Mouse (Mus musculus) adrenal gland, postnatal 10 days (tissue): ENCODE data around the gene Dnaja3. TPM values are rescaled to one million over a fixed set of nuclear protein-coding genes. Genes with fewer than 3 reads are reported as not detected.
"Not testable (repeated sequence)": the region's sequence is repeated elsewhere in the genome, so short reads cannot be mapped to it uniquely, and the experiment has no call there.

ENCODE experiments used
- DNase-seq: peaks from one replicate; pipeline ENCODE4 v3.0.0; 2021; ENCODE audit warnings: mixed read lengths
- total RNA-seq, 2 experiments: library from RNA; stranded (reverse); gene quantifications; 2 replicates each; pipeline ENCODE4 v1.2.3; 2021

The Dnaja3 gene
- total RNA-seq, 2 experiments from 2014 or later = 161 to 167 TPM

DNA sequence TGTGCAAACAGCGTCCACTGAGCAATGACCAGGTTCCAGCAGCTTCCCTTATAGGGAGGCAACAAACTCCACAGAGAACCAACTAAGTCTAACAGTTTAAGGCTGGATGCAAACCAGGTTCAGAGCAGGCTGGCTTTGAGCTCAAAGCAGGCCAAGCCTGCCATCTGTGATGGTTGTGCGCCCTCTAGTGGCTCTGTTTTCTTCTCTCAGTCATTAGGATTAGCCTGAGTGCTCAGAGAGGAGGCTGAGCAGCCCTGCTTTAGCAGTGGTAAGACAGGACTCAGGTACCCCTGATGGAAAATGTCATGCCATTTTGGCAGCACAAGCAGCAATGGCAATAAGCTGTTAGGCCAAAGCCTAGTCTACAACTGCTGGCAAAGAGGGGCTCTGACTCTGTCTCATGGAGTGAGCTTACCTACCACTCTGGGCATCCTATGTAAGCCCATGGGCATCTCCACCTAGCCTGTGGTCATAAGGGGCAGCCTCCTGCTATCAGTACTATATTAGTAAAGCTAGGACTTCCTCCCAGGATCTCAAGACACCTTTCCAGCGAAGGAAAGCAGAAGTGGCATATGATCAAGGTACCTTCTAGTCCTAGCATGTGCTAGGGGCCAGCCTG lies 27.5 kb downstream of the Dnaja3 start:
- peak; percentile 94 for DNase-seq

DNA sequence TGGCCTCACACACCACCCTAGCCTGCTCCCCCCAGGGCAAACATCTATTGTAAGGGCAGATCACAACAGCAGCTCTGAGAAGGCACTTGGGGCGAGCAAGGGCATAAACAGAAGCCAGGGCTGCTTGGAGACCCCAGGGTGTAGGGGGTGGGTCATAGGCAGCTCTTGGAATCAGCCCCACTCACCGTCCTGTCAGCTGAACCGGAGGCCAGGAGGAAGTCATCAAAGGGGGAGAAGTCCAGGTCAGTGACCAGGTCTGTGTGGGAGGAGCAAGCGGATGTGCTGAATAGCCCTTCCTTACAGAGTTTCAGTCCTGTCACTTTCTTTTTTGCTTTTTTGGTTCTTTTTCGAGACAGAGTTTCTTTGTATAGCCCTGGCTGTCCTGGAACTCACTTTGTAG lies 30.5 kb downstream of the Dnaja3 start:
- DNase-seq = no peak

DNA sequence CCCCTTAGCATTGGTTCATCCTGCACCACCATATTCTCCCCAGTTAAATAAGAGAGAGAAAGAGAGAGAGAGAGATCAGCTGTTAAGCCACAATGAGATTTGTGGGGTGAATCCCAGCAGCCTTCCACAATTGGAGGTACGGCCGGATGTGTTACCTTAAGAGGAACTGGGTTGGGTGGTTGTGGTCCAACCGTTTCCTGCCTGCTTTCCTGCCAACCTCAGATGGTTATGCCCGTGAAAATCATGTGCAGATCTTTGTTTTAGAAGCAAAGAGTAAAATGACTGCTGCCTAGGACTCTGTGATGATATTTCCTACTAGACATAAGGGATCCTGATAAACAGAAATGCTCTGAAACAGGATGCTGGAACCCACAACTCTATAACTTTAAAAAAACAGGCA lies 34.3 kb downstream of the Dnaja3 start:
- DNase-seq = no peak

DNA sequence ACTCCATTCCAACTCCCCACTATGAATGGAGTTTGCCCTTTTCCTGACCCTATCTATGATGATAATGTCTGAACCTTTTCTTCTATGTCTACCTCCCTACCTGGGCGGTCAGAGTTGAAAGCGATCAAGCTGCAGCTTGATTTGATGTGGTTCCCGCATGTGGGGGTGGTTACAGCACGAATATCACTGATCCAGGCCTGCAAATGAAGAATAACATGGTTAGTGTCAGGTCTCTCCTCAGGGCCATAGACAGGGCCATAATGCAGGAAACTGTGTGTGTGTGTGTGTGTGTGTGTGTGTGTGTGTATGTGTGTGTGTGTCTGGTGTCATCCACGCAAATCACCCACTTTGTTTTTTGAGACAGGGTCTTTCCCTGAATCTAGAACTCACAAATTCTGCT lies 37.0 kb downstream of the Dnaja3 start:
- DNase-seq = no peak

DNA sequence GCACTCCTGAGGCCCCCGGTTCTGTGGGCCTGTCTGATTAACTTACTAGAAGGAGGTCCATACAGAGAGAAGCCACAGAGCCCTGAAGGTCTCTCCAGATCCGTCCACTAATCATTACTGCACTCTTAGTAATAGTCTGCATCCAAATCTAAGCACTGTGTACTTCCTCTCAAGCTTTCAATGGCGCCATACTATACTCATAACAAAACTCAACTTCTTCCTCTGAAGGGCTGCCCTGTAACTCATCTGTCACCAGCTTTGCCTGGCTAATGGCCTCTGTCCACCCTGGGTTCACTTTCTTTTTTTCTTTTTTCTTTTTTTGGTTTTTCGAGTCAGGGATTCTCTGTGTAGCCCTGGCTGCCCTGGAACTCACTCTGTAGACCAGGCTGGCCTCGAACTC lies 38.3 kb downstream of the Dnaja3 start:
- no peak for DNase-seq

DNA sequence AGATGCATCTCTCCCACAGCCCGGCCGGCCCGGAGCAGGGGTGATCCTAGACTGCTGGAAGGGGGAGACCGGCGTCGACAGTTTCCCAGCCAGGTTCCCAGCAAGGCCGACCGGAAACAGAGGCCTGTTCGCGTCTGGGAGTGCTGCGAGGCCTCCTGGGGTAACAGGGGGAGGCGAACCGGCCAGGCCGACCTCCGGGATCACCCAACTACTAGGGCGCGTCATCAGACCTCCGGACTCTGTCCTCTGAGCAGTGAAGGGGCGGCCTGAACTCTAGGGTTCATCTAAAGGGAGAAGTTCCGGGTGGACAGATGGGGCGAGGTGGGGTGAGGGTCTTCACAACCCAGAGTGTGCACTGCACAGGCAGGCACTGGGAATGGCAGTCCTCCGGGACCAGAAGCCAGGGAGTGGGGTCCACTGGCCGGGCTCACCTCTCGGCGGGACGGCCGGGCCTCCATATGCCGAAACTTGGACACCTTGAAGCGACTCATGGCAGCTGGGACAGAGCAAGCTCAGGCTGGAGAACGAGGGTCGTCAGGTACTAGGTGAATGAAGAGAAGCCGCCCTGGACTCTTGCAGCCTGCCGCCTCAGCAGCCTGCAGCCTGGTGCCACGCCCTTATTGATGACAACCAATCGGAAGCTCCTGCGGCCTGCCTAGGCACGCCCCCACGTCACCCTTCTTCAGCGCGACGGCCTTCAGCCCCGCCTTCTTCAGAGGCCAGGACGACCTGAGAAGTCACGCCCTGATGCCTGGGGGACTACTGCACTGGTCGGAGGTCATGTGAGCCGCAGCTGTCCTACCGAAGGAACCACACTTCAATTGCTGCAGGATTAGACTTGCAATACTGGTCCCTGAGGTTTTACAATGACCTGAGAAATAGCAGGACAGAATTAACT lies 39.6 kb downstream of the Dnaja3 start, which contains the start of gene Coro7:
TSS of gene Coro7 (minus strand) at position 657 of the 898 bp plus-strand sequence.
- DNase-seq = peak; percentile 93

DNA sequence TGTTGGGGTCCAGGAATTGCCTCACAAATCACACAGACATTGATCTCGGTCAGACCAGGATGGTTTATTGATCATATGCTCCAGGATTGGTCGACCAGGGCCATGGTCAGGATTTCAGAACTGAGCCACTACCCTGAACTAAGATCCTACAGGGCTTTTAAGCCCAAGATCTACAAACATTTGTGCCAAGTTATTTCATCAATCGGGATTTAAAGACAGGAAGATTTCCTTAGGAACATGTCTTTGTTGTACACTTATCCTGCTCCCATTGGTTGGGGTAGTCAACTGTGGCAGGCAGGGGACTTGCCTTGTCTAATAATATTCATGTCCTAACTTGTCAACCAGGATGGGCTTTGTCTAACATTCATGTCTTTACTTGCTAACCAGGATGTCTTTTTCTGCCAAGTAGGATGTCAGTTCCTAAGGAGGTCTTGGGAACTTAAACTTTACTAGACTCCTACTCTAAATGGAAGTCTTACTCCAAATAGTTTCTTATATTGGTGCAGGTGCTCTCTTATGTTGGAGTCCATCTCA lies 41.2 kb downstream of the Dnaja3 start:
- not testable (repeated sequence) for DNase-seq

DNA sequence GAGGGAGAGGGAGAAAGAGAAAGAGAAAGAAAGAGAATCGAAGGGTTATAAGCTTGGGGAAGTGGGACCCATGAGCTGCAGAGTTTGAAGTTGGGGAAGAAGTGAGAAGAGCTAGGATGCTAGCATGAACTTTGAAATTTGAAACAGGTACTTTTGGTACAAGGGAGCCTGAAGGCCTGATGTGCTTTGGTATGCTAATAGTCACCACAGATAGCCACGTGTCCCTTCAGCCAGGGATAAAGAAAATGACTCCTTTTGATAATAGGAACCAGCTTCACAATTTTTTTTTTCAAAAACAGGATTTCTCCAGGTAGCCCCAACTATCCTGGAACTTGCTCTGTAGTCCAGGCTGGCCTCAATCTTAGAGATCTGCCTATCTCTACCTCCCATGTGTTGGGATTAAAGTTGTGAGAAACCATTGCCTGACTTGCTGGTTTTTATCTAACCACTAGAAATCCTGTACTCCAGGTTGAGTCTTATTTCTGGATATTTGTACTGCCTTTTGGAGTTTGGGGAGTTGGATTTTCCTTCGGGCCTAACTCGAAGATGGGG lies 42.9 kb downstream of the Dnaja3 start:
- DNase-seq = no peak

DNA sequence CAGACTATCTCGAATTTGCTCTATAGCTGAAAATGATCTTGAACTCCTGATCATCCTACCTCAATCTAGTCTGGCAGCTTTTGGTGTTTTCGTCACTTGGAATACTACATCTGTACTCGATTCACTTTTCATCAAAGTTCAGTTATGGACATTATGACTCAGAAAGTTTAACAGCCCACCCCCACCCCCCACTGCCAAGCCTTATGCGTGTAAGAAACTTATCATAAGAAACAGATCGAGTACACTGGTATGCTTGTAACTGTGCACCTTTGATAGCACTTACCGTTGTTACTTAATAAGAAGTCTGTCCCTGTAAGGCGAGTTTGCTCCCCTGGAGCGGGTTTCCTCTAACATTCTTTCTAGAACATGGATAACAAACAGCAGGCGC lies 43.4 kb downstream of the Dnaja3 start:
- DNase-seq = no peak

DNA sequence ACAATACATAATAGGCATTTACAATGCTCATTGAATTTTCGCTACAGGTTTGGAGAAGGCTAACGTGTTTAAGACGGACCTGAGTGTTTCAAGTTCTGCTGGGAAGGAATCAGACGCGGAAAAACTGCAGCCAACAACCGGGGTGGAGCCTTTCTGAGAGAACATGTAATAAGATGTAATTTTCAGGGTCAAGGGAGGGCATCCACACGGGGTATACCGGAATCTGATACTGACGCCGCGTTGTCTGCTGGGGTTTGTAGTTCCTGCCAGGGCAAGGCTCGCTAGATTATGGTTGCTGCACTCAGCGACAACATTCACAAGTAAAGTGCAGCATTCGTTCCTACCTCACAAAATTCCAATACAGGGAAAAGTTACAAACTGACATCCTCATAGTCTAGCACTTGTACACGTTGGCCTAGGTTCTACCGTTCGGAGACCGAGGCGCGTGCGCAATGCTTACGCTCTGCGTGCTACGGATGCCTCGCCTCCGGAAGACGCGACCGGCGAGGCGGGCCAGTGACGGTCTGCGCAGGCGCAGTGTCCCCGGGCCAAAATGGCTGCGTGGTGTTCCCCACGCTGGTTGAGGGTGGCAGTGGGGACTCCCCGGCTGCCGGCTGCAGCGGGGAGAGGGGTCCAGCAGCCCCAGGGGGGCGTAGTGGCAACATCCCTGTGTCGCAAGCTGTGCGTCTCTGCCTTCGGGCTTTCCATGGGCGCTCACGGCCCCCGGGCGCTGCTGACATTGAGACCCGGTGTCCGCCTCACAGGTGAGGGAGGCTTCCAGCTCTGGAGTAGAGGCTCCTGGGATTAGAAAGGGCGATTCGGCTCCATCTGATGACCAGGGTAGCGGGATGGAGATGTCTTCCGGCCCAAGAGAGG lies 44.0 kb downstream of the Dnaja3 start:
- DNase-seq = peak; percentile 99

DNA sequence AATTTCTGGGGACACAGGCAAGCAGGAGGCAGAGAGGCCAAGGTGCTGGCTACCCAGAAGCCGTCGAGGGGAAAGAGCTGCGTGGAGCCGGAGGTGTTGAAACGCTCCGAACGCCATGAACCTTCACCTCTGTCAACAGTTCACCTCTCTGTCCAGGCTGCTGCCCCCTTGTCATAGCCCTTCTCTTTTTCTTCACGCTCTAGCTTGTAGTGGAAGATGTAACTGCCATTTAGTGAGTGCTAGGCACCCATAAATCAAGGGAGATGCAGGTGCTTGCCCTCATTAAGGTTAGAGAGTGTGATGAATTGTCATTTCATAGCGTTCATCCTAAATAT lies 44.6 kb downstream of the Dnaja3 start:
- no peak for DNase-seq

DNA sequence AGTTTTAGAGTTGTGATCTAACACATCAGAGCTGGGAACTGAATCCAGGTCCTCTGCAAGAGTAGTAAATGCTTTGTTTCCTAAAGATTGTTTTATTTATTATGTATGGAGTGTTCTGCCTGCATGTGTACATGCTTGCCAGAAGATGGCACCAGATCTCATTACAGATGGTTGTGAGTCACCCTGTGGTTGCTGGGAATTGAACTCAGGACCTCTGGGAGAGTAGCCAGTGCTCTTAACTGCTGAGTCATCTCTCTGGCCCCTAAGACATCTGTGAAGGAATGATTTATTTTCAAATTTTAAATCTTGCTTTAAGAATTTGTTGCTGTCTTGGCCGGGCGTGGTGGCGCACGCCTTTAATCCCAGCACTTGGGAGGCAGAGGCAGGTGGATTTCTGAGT lies 49.6 kb downstream of the Dnaja3 start:
- not testable (repeated sequence) for DNase-seq

DNA sequence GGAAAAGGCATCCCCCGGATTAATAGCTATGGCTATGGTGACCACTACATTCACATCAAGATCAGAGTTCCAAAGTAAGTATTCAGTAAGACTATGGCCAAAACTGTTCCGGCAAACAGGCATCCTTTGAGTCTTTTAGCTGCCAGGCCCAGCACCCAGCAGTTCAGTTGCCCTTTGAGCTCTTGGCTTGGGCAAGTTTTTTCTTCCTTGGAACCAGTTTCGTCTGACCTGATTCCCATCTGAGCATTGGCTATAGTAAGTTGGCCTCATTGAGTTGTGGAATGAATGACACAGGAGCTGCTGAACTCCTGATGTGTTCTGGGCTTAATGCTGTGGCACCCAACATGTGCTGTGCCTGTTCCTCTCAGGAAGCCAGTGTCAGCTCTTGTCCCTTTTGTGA lies 61.4 kb downstream of the Dnaja3 start:
- no peak for DNase-seq

DNA sequence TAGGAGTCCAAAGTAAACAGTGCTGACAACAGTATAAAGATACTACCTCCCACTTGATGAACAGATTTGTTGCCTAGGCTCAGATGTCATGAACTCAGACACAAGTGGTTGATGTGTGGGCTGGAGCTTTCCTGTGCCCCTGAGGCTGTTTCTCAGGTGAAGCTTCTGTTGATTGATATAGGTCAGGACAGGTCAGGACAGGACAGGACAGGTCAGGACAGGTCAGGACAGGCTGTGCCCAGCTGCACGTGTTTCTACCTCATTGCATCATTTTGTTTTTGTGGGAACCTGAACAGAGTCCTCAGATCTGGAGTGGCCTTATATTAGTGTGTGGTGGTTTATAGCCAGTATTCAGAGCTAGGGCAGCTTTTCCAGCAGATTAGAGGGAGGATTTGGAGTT lies 62.9 kb downstream of the Dnaja3 start:
- no peak for DNase-seq

DNA sequence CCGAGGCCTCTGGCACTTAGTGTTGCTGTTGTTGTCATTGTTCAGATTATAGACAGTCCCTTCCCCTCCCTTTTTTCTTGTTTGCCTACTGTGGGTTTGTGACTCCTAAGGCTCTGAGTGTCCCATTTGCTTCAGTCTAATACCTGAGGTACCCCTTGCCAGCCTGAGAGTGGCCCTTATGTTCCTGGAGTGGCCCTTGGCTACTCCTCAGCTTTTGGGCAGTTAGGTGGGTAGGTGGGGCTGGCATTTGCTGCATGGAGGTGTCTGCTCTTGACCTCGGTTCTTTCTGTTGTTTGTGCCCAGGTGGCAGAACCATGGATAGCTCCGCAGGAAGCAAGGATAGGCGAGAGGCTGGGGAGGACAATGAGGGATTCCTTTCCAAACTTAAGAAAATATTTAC lies 65.8 kb downstream of the Dnaja3 start:
- no peak for DNase-seq

DNA sequence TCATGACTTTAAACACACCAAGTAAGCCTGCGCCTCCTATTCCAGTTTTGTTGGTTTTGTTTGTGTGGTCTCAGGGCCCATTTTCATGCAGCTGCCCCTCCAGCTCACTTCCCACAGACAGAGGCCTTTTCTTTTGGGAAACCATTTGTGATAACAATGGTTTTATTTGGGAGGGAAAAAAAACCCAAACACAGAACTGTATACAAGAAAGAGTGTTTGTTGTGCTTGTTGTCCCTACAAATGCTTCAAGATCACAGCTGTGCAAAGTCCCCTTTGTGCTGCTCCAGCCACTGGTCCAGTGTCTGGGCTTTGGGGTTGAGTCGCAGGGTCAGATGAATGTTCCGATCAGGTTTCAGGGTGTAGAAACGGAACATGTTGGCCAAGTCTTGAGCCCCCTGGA lies 71.4 kb downstream of the Dnaja3 start:
- no peak for DNase-seq

DNA sequence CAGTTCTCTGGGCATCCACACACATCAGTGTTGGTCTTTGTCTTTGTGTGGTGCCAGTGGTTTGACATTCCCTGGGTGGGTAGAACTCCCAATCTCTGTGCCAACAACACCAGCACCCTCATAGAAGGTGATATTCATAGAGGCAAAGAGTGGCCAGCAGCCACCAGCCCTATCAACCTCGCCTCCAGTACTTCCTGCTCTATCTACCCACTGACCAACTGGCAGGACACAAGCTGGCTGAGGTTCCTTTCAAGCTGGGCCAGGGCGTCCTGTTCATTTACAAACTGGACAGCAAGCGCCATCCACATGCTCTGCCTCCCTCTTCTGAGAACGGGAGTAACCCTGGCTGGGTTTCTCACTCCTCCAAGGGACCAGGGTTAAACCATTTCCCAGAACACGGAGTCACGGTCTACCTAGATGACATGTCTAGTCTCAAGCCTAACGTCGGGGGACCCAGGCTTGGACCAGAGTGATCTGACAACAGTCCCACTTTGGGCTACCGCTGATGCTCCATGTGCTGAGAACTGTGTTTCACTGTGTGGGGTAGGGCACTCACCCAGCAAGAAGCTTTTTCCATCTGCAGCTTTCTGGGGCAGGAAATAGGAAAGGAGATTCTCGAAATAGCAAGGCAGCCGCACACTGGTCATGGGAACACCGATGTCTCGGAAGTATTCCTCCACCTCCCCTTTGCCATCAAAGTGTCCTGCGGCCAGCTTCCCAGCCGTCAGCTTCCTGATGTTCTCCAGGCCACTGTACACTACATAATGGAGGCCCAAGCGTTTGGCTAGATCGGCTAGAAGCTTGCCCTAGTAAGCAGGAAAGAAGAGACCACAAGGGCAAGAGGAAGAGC lies 74.3 kb downstream of the Dnaja3 start:
- no peak for DNase-seq

DNA sequence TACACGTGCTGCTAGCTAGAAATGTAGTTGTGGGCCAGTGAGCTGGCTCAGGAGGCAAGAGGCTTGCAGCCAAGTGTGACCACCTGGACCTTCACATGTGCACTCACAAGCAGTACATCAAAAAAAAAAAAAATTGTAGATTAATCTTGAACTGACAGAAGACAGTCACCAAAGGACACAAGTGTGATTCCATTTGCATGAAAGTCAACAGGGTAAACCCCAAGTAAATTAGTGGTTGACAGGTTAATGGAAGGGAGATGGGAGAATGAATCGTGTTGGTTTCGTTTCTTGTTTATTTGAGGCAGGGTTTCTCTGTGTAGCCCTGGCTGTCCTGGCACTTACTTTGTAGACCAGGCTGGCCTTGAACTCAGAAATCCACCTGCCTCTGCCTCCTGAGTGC lies 78.1 kb downstream of the Dnaja3 start:
- DNase-seq = no peak

DNA sequence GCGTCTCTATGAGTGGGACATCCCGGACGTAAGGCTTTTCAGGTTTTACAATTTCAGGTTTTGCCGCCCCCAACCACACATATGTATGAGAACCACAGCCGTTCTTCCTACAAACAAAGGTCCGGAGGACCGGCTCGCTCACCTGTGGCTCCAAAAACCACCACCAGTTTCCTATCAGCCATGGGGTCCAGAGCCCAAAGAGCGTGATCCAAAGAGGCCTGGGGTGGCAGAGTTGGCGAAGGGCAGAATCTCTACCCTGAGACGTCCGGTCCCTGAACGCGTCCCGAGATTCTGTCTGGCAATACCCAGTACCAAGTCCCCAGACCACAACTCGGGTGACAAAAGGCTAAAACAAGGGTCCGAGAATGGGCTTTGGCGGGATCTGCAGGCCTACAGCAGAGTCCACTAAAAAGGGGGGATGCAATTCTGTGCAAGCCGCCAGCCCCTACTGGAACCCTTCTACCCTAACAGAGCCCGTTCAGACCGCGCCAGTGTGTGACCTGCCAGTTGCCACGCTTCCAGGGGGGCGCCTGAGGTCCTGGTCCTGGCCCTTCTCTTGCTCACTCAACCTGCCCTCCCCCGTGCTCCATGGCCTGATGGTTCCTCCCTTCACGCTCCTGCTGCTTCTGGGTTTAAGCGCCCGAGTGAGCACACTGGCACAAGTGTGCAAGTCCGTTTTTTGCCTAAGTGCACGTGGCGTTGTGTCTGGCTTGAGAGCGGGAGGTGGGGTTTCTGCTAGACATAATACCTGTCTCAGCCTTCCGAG lies 79.1 kb downstream of the Dnaja3 start, which contains the start of gene Nmral1:
TSS of gene Nmral1 (minus strand) at position 604 of the 766 bp plus-strand sequence.
- peak; percentile 69 for DNase-seq

DNA sequence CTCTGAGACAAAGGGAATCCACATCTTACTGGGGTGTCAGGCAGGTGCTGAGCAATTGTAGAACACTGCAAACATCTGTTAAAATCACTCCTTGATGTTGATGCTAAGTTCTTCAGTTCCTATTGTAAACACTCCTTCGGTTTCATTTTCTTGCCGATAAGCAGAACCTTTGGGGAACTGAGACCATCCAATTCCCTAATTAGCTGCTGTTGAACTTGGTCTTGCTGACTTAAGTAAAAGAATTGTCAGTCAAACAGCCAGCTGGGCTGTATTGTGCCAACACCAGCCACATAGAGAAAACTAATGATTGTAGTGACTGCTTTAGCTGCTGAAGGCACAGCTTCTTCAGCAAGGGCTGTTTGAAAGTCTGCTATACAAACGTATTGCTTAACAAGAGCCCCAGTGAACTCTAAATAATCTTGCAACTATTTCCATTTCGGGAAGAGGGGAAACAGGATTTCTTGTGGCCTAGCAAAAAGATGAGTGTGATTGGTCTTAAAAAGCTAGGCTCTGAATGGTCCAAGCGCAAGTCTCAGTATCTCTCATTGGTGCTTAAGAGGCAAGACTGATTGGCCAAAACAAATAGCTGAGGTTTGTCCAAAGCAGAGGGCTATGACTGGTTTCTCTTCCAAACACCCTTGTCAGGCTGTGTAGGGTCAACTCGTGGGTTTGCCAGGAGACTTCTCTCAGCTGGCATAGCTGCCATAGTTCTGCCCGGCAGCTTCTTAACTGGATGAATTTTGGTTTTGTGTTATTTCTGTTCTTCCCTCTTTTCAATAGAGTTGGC lies 82.5 kb downstream of the Dnaja3 start:
- no peak for DNase-seq
